Mouse (Mus musculus) layer of hippocampus, adult 9-11 months (tissue): ENCODE results near the gene Relb.

Experiments
- DNase-seq: peaks from one replicate; pipeline ENCODE4 v3.0.0; 2022

Relb gene

DNA sequence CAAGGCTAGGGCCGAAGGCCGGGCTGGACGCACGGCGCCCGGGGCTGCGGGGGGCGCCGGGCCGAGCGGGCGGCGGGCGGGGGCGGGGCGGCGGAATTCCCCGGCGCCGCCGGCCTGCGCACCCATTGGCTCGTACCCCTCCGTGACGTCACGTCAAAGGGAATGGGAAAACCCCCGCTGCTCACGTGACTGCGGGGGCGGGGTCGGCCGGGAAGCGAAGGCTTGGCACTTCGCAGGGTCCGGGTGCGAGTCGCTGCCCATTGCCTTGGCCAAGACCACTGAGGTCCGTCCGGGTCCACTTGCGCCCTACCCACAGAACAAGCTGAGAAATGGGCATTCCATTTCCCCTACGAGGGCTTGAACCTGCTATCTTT, at the start of gene Relb:
TSS of gene Relb (minus strand) at position 78 of the 374 bp plus-strand sequence.
- peak; percentile 90 for DNase-seq

DNA sequence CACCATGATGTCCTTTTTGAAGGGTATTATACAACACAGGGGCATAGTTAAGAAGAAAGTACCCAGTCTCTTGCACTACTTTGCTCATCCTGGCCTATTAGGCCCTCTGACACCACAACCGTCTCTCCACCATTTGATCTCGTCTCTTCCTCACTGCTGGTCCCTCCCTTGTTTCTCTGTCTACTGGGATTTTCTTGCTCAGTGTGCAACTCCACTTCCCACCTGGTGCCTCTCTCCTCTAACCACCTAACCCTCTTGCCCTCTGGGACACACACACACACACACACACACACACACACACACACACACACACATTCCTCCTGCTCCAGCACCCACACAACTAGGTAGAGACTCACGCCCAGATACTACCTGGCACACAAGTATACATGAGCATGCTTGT, 49.7 kb upstream of the Relb start:
- no peak for DNase-seq

DNA sequence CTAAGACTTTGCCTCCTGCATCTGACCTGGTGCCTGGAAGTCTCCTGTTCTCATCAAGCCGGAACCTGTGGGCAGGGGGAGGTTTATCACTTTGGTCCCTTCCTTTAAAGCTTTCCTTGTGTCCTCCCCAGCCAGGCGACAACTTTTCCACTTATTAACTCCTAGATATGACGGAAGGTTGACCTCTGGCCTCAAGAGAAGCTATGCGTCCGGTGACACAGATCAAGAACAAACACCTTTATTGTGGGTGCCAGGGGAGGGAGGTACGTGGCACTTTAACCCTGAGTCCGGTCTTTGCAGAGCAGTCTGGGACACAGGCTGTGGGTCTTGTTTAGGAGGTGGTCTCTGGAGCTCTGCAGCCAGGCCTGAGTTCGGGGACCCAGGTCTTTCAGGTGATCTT, 48.6 kb upstream of the Relb start, which contains the start of gene Apoc2:
TSS of gene Apoc2 (minus strand) at position 70 of the 400 bp plus-strand sequence.
- no peak for DNase-seq

DNA sequence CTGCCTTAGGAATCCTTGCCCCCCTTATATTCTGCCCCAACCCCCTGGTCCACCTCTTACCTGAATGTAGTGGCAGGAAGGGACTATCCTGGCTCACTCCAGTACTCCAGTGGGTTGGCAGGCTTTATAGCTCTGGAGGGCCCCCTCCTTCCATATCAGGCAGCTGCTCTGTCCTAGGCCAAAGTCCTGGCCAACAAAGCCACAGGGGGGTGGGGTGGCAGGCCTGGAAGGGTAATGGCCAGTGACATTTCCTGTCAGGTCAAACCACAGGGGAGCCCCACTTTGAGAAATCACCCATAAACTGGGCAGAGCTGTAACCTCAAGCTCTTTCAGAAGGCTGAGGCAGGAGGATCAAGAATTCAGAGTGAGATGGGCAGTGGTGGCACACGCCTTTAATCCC, 47.4 kb upstream of the Relb start:
- DNase-seq: no peak

DNA sequence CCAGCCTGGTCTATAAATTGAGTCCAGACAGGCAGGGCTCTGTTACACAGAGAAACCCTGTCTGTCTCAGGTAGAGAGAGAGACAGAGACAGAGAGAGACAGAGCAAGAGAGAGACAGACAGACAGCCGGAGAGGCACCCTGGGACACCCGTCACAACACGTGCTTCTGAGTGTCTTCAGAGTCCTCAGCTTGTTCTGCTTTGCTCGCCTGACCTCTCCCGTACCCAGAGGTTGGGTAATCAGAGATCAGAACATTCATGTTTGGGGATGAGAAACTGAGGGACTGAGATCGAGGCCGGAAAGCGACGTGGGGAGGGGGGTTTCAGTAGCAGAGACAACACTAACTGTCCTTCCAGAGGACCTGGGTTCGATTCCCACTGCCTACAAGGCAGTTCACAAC, 46.6 kb upstream of the Relb start:
- no peak for DNase-seq

DNA sequence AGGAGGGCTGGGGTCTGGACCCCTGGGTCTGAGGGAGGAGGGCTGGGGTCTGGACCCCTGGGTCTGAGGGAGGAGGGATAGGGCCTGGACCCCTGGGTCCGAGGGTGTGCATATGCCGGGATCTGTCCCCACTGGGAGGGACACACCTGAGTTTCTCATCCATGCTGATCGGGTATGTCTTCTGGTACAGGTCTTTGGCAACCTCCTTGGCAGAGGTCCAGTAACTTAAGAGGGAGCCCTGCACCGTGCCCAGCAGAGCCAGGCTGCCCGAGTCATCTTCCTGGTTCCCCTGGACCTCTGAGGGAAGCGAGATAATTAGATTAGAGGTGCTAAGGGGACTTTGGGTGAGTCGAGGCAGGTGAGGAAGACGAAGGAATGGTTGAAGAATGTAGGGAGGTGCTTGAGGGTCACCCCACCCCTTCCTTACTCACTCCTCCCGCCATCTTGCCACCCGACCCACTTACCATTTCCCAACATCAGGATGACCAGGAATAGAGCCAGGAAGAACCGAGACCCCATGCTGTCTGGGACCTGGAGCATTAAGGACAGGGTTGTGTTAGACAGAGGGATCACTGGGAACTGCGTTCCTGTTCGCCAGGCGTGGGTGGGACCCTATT, 44.0 kb upstream of the Relb start:
- DNase-seq: no peak

DNA sequence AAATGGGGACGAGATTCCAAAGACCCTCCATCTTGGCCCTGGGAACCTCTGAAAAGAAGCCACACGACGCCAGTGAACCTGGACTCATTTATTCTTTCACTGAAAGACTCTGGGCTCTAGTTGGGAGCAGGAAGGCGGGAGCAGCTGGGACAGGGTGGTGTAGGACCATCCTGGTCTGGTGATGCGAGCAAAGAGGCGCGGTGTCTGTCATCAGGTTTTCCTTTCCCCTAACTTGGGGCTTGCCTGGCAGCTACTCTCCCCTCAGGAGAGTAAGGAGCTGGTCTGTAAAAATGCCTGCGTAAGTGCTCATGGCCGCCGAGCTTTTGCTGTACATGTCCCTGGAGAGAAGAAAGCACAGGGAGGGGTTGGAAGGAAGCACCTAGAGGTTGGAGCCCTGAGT, 42.3 kb upstream of the Relb start:
- no peak for DNase-seq

DNA sequence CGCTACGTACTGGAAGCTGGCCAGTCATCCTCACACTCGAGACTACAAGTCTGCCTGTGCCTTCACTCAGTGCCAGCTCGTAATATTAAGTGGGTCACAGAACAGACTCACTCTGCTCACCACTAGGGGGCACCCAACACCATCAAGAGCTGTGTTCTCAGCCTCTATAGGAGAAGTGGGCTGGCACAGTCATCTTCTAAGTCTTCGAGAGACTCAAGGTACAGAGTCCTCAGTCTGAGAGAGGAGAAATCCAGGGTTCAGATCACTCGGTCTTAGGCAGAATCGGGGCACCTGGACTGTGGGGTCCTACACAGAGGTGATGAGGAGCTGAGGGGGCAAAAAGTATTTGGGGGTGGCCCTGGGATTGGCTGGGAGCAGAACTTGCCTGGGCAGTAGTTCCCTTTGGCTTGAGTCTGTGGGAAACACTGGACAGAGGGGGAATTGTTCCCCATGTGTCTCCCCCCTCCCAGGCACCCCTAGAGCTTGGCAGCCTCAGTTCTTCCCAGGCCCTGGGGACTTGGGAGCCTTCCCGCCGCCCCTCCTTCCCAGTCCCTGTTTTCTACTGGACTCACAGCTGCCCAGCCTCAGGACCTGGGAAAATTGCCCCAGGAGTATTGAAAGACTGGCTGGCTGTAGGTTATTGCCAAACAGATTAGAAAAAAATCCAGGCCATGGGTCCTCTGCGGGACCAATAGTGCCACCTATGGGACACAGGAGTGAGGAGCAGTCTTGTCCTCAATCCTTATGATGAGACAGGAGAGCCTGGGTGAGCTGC, 39.9 kb upstream of the Relb start:
- DNase-seq: peak; percentile 95

DNA sequence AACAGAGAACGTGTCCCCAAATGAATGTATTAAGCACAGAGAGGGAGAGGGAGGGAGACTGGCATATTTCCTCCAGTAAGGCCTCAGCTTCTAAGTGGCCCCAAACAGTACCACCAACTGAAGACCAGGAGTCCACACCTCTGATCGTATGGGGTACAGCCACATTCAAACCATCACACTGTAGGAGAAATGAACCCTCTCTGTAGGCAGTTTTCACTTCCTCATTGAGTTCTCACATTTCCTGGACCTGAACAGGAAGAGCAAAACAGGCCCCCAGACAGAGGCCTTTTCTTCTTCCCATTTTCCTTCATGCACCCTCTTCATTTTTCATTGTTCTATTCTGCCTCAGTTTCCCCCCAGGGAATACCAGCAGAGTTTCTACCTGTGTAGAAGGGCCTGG, 38.2 kb upstream of the Relb start:
- no peak for DNase-seq

DNA sequence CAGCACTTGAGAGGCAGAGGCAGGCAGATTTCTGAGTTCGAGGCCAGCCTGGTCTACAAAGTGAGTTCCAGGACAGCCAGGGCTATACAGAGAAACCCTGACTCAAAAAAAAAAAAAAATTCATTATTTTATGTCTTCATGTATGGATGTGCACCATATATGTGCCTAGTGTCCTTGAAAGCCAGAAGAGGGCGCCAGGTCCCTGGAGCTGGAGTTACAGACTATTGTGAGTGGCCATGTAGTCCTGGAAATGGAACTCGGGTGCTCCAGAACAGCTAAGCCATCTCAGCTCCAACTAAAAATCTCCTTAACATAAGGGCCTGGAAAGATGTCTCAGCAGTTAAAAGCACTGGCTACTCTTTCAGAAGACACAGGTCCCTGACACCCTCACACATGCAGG, 37.5 kb upstream of the Relb start:
- DNase-seq: no peak

DNA sequence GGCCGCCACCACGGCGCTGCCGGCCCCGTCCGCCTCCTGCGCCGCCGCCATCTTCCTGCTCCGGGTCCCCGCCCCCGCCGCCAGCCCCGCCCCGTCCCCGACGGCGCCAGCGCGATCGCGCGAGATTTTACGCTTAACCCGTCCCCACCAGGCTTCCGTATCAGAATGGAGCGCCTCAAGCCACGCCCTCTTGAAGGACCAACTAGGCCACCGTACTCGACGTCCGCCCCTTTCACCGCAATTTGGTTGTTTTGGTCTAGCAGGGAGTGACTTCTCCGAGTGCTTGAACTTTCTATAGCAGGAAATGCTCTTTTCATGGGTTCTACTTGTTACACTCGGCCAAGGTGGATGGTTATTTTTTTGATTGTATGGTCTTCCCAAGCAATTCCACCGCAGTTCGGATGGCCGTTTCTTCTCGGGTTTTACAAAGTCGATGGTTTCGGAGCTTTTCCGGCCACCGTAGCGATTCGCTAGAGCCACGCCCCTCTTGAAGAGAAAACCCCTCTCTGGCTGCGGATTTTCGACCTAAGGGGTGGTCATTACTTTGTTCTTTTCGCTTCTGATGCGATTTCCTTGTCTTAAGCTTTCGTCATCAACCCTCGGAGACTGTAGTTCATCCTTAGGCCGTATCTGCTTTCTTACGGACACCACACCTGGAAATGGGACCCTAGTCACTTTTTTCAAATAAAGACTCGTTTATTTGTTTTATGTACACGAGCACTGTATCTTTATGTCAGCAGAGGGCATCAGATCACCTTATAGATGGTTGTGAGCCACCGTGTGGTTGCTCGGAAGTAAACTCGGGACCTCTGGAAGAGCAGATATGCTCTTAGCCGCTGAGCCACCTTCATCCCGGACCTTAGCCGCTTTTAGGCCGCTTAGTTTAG, 36.0 kb upstream of the Relb start, which contains the start of gene Clptm1:
TSS of gene Clptm1 (minus strand) at position 79 of the 887 bp plus-strand sequence.
- peak; percentile 97 for DNase-seq

DNA sequence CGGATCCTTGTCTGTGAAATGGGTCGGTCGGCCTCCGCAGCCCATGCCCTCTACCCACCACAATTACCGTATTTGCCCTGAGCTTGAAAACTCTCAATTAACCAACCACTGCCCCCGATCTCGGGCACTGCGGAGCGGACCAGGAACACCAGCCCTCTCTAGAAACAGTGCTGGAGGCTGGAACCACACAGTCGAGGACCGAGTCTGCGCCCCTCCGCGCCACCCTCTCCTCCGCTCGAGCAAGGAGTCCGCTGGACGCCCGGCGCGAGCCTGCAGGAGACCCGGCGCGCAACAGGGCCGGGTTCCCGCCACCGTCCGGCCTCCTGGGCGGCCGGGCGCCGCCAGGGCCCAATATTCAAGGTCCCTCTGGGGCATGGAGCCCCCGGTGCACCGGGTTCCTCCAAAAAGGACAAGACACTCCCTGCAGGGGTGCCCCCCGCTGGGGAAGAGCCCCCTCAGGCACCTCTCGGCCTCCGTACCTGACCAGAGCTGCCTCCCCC, 35.3 kb upstream of the Relb start:
- no peak for DNase-seq

DNA sequence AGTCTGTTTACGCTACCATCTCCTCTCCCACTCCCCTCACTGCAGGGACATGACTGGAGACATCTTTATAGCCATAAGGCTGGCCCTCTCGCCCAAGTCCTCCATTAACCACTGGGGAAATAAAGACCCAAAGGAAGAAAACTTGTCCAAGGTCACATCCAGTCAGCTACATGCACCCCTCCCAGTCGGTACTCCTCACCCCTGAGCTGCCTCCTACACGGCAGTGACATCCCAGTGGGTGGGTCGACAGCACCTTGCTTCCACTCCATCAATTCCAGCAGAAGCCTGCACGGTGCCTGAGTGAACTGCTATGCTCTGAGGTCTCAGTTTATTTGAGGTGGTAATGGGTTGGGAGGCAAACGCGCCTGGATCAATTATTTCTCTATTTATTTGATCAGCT, 34.7 kb upstream of the Relb start:
- no peak for DNase-seq

DNA sequence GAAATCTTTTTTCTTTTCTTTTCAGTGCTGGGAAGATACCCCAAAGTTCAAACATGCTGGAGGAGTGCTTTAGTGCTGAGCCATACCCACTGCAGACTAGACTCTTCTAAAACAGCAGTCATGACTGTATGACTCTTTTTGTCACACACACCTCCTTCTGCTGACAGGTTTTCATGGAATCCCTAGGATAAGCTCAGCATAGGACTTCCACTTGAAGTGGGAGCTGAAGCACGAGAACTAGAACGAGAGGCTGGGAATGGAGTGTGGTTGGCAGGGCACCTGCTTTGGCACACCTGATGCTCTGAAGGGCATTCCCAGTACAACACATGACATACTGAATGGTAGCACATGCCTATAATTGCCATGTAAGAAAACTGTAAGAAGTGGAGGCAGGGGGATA, 23.4 kb upstream of the Relb start:
- no peak for DNase-seq

DNA sequence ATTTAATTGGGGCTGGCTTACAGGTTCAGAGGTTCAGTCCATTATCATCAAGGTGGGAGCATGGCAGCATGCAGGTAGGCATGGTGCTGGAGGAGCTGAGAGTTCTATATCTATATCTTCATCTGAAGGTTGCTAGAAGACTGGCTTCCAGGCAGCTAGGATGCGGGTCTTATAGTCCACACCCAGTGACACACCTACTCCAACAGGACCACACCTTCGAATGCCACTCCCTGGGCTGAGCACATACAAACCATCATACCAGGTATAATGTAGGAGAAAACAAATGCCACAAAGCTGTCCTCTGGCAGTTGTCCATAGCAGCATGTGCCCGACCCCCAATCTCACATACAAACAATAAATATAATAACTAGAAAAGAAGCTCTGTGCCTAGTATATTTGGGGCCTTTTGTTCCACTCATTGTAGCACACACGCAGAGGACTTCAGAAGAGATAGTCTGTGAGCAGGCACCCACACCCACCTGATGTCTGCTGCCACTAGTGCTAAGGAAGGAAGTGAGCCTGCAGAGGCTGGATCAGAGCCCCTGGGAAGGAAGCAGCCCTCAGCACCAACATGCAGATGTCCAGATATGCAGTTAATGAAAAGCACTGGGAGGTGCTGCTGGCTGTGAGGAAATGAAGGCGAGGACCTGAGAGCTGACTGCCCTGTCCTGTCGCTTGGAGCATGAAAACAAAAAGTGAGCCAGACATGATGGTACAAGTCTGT, 22.0 kb upstream of the Relb start:
- no peak for DNase-seq

DNA sequence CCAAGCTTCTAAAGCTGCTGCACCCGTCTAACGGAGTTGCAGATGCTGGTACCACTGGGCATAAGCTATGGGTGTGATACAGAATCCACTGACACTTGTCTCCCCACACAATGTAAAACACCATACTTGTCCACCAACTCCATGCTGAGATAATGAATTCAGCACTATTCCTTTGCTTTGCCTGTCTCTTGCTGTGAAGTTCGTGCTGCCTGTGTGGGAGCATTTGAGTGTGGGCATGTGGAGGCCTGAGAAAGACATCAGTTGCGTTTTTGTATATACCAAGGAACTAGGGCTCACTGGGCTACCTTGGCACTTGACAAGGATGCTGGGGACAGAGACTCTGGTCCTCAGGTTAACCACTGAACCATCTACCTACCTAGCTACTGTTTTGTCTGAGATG, 12.0 kb upstream of the Relb start:
- no peak for DNase-seq

DNA sequence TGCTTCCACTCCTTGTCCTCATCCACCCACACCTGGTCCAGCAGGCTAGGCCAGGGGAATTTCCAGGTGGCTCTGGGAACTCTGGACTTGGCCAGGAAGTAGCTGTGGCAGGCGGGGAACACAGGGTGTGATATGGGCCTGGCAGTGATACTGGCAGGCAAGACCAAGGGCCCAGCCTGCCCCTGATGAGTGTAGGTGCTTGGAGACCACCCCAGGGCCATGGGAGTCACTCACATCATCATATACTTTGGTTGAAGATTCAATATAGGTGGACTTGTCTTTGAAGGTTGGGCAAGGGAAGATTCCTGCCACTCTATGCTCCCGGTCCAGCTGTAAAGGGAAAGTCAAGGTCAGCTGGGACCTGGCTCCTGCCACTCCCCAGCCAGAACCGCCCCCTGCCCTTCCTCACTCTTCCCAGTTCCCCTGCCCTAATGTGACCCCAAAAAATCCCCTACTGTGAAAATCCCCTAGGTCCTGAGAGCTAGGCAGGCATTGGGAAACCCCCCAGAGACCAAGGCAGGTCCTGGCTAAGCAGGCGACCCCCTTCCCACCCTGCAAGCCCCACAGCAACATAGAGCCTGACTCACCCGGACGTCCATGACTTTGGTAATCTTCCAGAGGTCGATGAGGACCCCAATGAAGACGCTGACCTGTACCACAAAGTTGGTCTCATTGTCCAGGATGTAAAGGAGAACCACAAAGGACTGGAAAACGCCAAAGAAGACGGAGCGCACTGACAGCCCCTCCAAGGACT, 6.0 kb upstream of the Relb start:
- no peak for DNase-seq

DNA sequence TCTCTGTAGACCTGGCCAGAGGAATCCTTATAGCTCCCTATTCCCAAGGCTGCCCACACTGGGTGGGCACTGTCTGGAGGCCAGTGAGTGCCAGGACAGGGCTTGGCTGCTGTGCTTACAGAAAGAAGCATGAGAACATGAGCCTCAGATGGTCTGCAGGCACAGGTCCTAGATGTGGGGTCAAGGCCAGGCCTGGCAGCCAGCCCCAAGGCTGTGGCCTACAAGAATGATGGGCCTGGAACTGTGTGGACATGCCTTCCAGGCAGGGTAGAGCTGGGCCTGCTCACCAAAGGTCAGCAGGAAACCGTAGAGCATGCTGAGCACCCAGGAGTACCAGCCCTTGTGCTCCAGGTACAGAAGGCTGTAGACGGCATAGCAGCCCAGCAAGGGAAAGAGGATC, 5.4 kb upstream of the Relb start:
- no peak for DNase-seq

DNA sequence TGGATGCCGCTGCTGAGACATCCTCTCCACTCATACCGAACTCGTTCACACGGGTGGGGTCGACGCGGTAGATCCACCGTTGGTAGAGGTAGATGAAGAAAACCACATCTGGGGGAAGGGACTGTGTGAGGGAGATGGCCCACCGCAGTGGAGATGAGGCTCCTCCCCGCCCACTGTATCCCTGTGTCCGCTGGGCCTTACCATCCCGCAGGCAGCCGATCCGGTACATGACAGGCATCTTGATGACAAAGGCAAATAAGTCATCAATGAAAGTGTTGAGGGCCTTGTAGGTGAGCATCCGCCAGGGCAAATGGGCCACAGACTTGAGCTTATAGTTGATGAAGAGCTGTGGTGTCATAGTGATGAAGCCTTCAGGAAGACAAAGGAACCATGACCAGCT, 4.6 kb upstream of the Relb start:
- DNase-seq: no peak

DNA sequence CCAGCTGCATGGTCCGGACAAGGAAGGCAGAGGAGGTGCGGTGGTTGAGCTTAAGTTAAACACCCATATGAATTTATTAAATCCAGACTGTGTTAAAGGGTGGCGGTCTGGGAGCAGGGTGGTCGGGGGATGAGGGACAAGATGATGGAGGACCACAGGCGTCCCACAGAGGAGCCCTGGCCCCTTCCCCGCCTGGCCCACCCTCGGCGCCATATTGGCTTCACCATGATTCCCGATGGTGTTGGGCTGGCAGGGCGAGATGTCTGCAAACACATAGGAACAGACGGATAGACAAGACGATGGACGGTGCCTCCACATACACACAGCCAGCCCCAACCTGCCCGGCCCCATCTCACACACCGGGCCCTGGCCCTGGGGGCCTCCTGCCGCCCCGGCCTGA, 4.0 kb upstream of the Relb start:
- DNase-seq: no peak

DNA sequence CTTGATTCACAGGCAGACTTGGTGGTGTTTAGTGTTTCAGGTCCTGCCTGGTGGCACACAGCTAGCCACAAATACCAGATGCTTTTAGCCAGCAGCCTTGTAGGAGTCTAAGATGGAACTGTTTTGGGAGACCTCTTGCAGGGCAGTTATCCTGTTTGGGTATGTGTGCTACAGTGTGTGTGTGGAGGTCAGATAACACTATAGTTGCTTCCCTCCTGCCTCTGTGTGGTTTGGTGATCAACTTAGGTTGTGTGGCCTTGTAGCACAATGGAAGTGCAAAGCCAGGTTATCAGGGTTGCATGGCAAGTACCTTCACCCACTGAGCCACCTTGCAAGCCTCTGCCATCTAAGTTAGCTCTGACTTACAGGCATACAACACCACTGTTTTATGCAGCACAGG, 3.5 kb upstream of the Relb start:
- no peak for DNase-seq

DNA sequence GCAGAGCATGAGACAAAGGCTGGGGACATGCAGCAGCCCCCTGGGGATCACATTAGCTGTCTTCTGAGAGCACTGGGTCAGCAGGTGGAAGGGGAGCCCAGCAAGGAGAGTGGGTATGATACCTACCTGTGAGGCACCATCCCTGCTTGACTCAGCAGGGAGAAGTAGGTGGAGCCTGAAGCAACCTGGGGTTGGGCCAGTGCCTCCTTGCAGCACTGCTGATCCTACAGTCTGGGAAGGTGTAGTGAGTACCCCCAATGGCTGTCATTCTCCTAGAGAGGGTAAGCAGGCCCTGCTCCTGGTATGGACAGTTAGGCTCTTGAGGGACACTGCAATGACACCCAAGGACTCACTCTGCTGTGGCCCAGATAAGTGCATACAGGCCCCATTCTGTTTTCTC, 3.0 kb upstream of the Relb start:
- DNase-seq: no peak
